Mouse (Mus musculus): ENCODE measurements around the gene Slitrk6.

- TF ChIP-seq CTCF (IDR thresholded peaks at IDR 0.05; ENCODE audit: insufficient read depth, low read depth, low read length) = no peak
- no peak for TF ChIP-seq POLR2A (IDR thresholded peaks at IDR 0.05; ENCODE audit: insufficient read depth, low read depth, low read length)
Observed at GRCm38 (mm10) chr14:110760909-110761308, 6.0 kb upstream of the Slitrk6 start.
